Mouse (Mus musculus) thymus, postnatal 36 days (tissue): Measurements from ENCODE around the gene Gbp2b.
"Not testable (repeated sequence)": the region's sequence is repeated elsewhere in the genome, so short reads cannot be mapped to it uniquely, and the experiment has no call there.

Source experiments
- DNase-seq, 2 experiments: peaks; one replicate each; pipeline ENCODE4 v3.0.0; 2022; ENCODE audit warnings: mixed read lengths in 2 of 2

Gene Gbp2b

DNA sequence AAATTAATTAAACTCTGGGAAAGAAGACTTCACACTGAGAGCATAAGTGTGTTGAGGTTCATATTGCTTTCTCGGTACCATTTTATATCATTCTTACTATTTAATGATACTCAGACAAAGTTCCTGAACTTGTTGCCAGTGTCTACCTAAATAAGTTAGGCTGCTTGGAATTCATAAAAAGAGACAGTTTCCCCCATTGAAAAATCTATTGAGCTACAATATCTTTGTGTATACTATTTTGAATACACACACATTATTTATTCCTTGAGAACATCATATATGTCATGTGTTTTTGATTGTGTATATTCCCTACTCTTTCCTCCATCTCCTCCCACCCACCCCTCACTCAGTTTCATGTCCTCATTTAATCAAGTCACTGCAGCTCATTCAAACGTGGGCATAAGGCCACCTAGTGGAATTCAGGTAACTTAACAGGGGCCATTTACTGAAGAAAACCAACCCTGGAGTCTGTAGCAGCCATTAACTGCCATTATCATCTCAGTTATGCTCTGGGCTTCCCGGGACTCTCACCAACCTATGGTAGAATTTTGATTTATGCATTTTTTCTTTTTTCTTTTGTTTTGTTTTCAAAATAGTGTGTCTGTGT is 26.4 kb downstream of the Gbp2b start:
- DNase-seq, result no peak

- no peak for DNase-seq
Measured at GRCm38 (mm10) chr3:142630385-142630784, 35.7 kb downstream of the Gbp2b start.

DNA sequence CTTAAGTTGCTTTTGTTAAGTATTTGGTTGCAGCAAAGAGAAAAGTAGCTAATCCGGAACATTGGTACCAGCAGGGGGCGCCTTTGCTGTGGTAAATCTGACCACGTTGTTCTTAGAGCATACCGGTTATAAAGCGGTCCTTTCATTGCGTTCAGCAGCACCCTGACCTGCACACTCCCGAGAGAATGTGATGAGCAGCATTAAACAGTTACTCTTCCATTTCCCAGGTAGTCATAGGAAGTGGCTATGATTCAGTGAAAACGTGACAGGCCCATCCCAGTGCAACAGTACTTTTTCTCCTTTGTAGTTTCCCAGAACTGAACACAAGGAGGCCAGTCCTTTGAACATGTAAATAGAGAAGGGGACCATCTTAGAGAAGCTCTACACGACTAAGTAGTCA is 45.6 kb downstream of the Gbp2b start:
- DNase-seq, result peak; percentile 43 to 67

GRCm38 (mm10) chr3:142645949-142646348 is 51.3 kb downstream of the Gbp2b start:
- DNase-seq, result peak; percentile 31 to 68

GRCm38 (mm10) chr3:142647836-142648235 is 53.2 kb downstream of the Gbp2b start:
- DNase-seq, result not testable (repeated sequence)

DNA sequence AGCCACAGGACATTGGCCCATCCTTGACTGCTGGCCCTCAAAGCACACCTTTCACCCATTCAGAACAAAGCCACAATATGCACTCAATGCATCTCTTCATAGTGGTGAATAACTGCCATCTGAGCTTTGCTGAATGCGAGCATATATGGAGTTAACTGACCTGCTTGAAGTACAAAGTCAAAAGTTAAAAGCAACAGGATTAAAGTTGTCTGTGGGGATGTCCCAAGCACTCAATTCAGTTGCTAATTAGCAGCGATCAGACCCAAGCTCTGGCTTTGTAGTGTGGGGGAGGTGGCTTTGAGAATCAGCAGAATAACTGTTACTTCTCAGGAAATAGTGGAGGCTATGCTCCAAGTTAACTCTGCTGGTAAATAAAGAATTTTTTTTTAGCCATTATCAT is 55.6 kb downstream of the Gbp2b start:
- DNase-seq, result no peak

- no peak for DNase-seq
Measured at GRCm38 (mm10) chr3:142664723-142665122, 70.1 kb downstream of the Gbp2b start.
